Mouse (Mus musculus): ENCODE results near the gene Lamtor2. TPM values are rescaled to one million over a fixed set of nuclear protein-coding genes. Genes with fewer than 3 reads are reported as not detected.

Gene Lamtor2
- 10 to 100 TPM; 86.4 to 87.7 TPM for total RNA-seq (2023)

GRCm38 (mm10) chr3:88552676-88553524 is at the start of gene Lamtor2:
Lamtor2 (minus strand) TSS chr3:88553074.

GRCm38 (mm10) chr3:88575540-88575939 is 22.7 kb upstream of the Lamtor2 start, which contains the start of gene Ssr2:
Ssr2 (plus strand) TSS chr3:88575876.

GRCm38 (mm10) chr3:88553525-88553879 is 628 bp upstream of the Lamtor2 start, which contains the start of gene Ubqln4:
Ubqln4 (plus strand) TSS chr3:88553758.

GRCm38 (mm10) chr3:88548180-88548917 is 4.5 kb downstream of the Lamtor2 start, which contains the start of gene Rab25:
Rab25 (minus strand) TSS chr3:88548300.

GRCm38 (mm10) chr3:88532299-88532674 is 20.6 kb downstream of the Lamtor2 start, which contains the start of gene Mex3a:
Mex3a (plus strand) TSS chr3:88532395.

GRCm38 (mm10) chr3:88509692-88510420 is 43.0 kb downstream of the Lamtor2 start, which contains the start of gene Lmna:
Lmna (minus strand) TSS chr3:88509956.

Other genes starting within 250 kb of the Lamtor2 start
- gene Glmp, start 228.1 kb downstream of the Lamtor2 start, total RNA-seq (2023) = 100 to 1,000 TPM; 118 to 124 TPM
- gene Tmem79, start 216.9 kb downstream of the Lamtor2 start, total RNA-seq (2023) = 1 to 10 TPM in 1 of 2 experiments, not detected in 1; 1.4 TPM
- gene Smg5, start 216.8 kb downstream of the Lamtor2 start, total RNA-seq (2023) = 100 to 1,000 TPM; 129 to 142 TPM
- 1 to 10 TPM; 4.3 to 5.6 TPM for gene Paqr6, start 188.5 kb downstream of the Lamtor2 start, total RNA-seq (2023)
- not detected for gene Bglap3, start 180.3 kb downstream of the Lamtor2 start, total RNA-seq (2023)
- not detected for gene Bglap2, start 174.4 kb downstream of the Lamtor2 start, total RNA-seq (2023)
- not detected for gene Bglap, start 168.6 kb downstream of the Lamtor2 start, total RNA-seq (2023)
- 10 to 100 TPM; 35.0 to 39.0 TPM for gene Pmf1, start 142.7 kb downstream of the Lamtor2 start, total RNA-seq (2023)
- gene Slc25a44, start 127.9 kb downstream of the Lamtor2 start, total RNA-seq (2023) = 10 to 100 TPM; 15.6 to 16.2 TPM
- 100 to 1,000 TPM; 119 to 140 TPM for gene Sema4a, start 91.9 kb downstream of the Lamtor2 start, total RNA-seq (2023)
- 1 to 10 TPM; 3.8 to 6.3 TPM for gene Lmna, start 43.1 kb downstream of the Lamtor2 start, total RNA-seq (2023)
- 1 to 10 TPM; 3.1 to 3.2 TPM for gene Mex3a, start 20.7 kb downstream of the Lamtor2 start, total RNA-seq (2023)
- 1 to 10 TPM in 1 of 2 experiments, not detected in 1; 1.3 TPM for gene Rab25, start 4.8 kb downstream of the Lamtor2 start, total RNA-seq (2023)
- gene Ubqln4, start 684 bp upstream of the Lamtor2 start, total RNA-seq (2023) = 10 to 100 TPM; 54.5 to 55.8 TPM
- 10 to 100 TPM; 68.8 to 75.7 TPM for gene Ssr2, start 22.8 kb upstream of the Lamtor2 start, total RNA-seq (2023)
- gene Arhgef2, start 52.9 kb upstream of the Lamtor2 start, total RNA-seq (2023) = 100 to 1,000 TPM; 181 to 203 TPM
- not detected for gene Rxfp4, start 100.1 kb upstream of the Lamtor2 start, total RNA-seq (2023)
- gene Khdc4, start 132.7 kb upstream of the Lamtor2 start, total RNA-seq (2023) = 100 to 1,000 TPM; 125 to 126 TPM
- gene Rit1, start 163.8 kb upstream of the Lamtor2 start, total RNA-seq (2023) = 10 to 100 TPM; 29.5 to 30.1 TPM
- gene Syt11, start 222.1 kb upstream of the Lamtor2 start, total RNA-seq (2023) = 10 to 100 TPM; 13.1 to 16.9 TPM

Measured in T-cell, adult 66 days (primary cell).